Mouse (Mus musculus) cortical plate, adult 2 months (tissue): ENCODE measurements at regions not wholly inside any gene's neighbourhood (a gene's known extent, or its start where the extent isn't known, plus 50 kb on each side); places are given as distances from the start of the nearest gene placed in this dataset.
A peak's percentile ranks its signal among the peaks of the same experiment; 100 is the strongest.

Experiments
- H3K27ac ChIP-seq: fragments of 200-500 bp; 2 replicates; pipeline ENCODE4 v1.5.1; 2012; ENCODE audit warnings: low read length, control low read depth, inconsistent platforms; ENCODE audit not compliant: insufficient read depth
- H3K4me1 ChIP-seq: fragments of 200-500 bp; 2 replicates; pipeline ENCODE4 v1.6.1; 2011; ENCODE audit warnings: low read length; ENCODE audit not compliant: control insufficient read depth, insufficient read depth
- H3K4me3 ChIP-seq: fragments of 200-500 bp; 2 replicates; pipeline ENCODE4 v1.5.1; 2011; ENCODE audit warnings: mild to moderate bottlenecking, low read length, control low read depth; ENCODE audit not compliant: insufficient read depth
- CTCF ChIP-seq: fragments of 200-500 bp; IDR thresholded peaks from 2 replicates; pipeline ENCODE4 v1.5.1; 2011; ENCODE audit warnings: mild to moderate bottlenecking, control low read depth, low read length; ENCODE audit not compliant: insufficient read depth; ENCODE audit errors: extremely low read depth
- POLR2A ChIP-seq: fragments of 200-500 bp; IDR thresholded peaks from 2 replicates; pipeline ENCODE4 v1.6.1; 2011; ENCODE audit warnings: mild to moderate bottlenecking, low read length, control low read depth; ENCODE audit not compliant: insufficient read depth; ENCODE audit errors: extremely low read depth

- Histone ChIP-seq H3K4me1 (peaks cover 2% of the 10 kb centered on the region), H3K27ac (peak overlapping the region; percentile 56), H3K4me3 (no peak overlapping the region)
- no peak for TF ChIP-seq POLR2A
- TF ChIP-seq CTCF = no peak
Observed at GRCm38 (mm10) chr17:66232391-66232790, 109.1 kb downstream of the Ddx11 start.

DNA sequence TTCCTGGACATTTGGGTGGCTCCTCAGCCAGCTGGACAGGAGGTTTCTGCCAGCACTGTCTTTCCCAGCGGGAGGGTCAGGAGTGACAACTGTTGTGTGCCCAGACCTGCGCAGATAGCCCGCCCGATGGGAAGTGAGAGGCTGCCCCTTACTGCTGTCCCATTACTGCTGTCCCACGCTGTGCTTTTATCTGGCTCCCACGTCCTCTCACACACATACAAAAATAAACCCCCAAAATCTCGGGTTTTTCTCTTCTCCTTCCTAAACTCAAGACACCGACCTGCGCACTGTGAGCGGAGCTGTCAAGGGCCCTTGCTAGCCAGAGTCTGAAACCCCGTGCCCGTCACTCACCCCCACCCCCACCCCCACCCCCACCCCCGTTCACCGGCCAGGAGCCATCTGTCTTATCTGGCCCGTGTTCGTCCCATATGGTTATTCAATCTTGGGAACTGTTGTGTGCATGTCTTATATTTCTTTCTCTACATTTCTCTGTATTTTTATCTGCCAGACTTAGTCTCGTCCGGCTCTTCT, 109.6 kb downstream of the Ddx11 start:
- Histone ChIP-seq H3K4me3 (no peak overlapping the region), H3K27ac (peak overlapping the region; percentile 56), H3K4me1 (peaks cover 2% of the 10 kb centered on the region)
- TF ChIP-seq CTCF (no peak), POLR2A (no peak)

GRCm38 (mm10) chr17:66233451-66233951, 110.2 kb downstream of the Ddx11 start:
- Histone ChIP-seq H3K27ac (no peak overlapping the region), H3K4me1 (peaks cover 2% of the 10 kb centered on the region), H3K4me3 (no peak overlapping the region)
- no peak for TF ChIP-seq POLR2A
- TF ChIP-seq CTCF = peak; percentile 9; the same call in 1 of the 2 replicates

- TF ChIP-seq POLR2A (no peak), CTCF (no peak)
- no peak overlapping the region; the same call in 1 of the 2 replicates for H3K27ac ChIP-seq
- H3K4me3 ChIP-seq = no peak overlapping the region
- peaks cover 2% of the 10 kb centered on the region for H3K4me1 ChIP-seq
Observed at GRCm38 (mm10) chr17:66234432-66234831, 111.1 kb downstream of the Ddx11 start.

- TF ChIP-seq CTCF (peak; percentile 98), POLR2A (no peak)
- no peak overlapping the region for H3K27ac ChIP-seq
- H3K4me1 ChIP-seq = peaks cover 2% of the 10 kb centered on the region
- H3K4me3 ChIP-seq = no peak overlapping the region
Observed at GRCm38 (mm10) chr17:66235096-66235805, 111.9 kb downstream of the Ddx11 start.

- TF ChIP-seq CTCF = no peak
- TF ChIP-seq POLR2A = no peak
- Histone ChIP-seq H3K4me3 (no peak overlapping the region), H3K4me1 (peaks cover 2% of the 10 kb centered on the region), H3K27ac (no peak overlapping the region)
Observed at GRCm38 (mm10) chr17:66235806-66236335, 112.6 kb downstream of the Ddx11 start.

DNA sequence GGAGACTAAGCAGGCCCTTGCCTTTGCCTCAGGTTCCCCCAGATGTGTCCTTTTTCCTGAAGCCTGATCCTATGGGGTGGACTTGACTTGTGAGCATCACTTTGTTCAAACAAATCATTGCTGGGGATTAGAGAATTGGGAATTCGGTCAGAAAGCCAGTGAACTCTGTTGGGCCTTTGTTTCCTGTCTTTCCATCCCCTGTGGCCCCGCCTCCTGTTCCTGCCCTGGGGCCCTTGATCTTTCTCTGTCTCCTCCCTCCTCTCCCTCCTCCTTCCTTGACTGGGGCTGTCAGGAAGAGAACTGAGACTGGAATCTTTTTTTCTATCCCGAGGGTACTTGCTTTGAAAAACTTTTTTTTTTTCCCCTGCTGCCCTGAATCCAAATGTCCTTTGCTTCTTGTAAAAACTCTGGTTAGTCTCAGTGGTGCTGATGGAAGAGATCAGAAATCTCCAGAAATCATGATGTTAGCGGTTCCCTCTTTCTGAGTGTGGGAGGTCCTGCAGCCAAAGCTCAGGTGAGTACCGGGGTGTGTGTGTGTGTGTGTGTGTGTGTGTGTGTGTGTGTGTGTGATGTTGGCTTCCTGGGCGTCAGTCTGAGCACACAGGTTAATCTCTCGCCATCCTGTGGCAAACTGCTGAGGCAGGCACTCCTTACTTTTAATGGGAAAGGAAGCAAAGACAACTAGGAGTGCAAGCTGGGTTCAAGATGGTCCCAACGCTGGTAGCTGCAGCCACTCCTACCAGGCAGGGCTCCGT, 118.7 kb downstream of the Ddx11 start:
- TF ChIP-seq CTCF = no peak
- no peak for TF ChIP-seq POLR2A

DNA sequence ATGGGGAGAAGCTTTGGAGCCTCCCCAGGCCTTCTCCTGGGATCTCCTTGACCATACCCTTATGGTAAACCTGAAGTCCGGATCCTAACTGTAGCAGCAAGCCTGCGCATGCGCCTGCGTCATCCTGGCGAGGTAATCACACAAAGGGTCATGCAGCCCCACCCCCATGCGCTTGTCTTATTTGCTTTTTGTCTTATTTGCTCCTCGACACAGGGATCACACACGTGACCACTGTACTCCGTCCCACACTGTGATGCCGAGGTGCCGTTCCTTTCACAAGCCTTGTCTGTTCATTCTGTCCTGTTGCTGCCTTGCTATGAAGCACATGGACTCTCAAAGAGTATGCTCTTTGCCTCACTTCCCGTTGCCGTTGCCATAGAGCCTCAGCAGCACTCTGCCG, 120.9 kb downstream of the Ddx11 start:
- TF ChIP-seq CTCF = no peak
- no peak for TF ChIP-seq POLR2A
- H3K4me1 ChIP-seq = no peaks in the 10 kb centered on the region
- no peak overlapping the region for H3K4me3 ChIP-seq
- H3K27ac ChIP-seq = no peak overlapping the region

More for the DNA sequence above, 118.7 kb downstream of the Ddx11 start:
- no peaks in the 10 kb centered on the region for H3K4me1 ChIP-seq
- H3K27ac ChIP-seq = no peak overlapping the region
- no peak overlapping the region for H3K4me3 ChIP-seq

- Histone ChIP-seq H3K27ac (no peak overlapping the region), H3K4me1 (no peaks in the 10 kb centered on the region), H3K4me3 (no peak overlapping the region)
- TF ChIP-seq POLR2A (no peak), CTCF (no peak)
Observed at GRCm38 (mm10) chr17:66246031-66246534, 122.8 kb downstream of the Ddx11 start.
